Mouse (Mus musculus) right cerebral cortex, postnatal 4 days (tissue): ENCODE data around the gene Pin1rt1.

ENCODE experiments used
- DNase-seq: peaks from one replicate; pipeline ENCODE4 v3.0.0-alpha.2; 2022

The Pin1rt1 gene

DNA sequence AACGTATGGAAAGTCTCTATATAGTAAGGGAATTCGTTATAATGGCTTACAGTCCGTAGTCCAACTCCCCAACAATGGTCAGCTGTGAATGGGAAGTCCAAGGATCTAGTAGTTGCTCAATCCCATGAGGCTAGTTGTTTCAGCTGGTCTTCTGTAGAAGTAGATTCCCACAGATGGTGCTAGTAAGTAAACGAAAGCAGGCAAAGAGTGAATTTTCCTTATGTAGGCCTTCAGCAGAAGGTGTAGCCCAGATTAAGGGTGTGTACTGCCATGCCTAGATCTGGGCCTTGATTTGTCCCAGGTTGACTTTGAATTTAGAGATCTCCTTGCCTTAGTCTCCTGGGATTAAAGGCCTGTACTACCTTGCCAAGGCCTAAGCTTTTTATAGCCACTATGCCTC, at the start of gene Pin1rt1:
Gene Pin1rt1, minus strand, starts transcription at position 101 of the 400 bp plus-strand sequence.
- DNase-seq, result no peak

DNA sequence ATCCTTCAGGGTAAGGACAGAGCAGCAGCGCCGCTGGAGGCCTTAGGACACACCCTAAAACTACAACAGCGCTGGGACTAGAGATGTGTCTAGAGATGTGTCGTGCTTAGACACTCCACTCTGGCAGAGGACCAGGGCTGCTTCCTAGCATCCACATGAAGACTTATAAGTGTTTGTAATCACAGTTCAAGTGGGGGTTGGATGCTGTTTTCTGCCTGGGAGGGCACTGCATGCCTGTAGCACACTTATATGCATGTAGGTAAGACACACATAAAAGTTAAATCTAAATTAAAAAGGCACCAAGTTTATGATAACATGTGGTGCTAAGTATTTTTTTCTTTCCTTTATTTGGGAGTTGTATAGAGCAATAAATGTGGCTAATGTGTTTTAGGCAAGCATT, 47.8 kb upstream of the Pin1rt1 start:
- no peak for DNase-seq

DNA sequence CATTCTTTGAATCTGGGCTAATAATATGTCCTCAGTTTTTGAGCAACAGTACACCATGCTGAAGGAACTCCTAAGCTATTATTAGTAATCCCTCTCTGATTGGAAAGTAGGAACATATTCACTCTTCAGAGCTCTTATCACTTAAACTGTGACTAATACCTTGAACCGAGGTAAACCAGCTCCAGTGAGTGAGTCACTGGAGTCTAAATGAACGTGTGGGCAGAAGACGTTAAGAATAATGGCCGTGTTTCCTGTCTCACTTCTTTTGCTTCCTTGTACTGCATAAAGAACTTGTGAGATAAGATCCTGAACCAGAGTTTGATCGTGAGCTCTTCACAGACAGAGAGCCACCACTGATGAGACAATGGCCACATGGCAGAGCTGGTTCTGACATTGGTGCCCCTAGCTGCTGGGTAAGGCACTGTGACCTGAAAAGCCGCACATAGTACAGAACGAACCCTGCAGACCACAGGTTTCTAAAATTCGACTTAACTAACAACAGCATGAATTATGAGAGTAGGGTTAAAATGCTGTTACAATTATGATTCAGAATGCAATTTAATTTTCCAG, 47.0 kb upstream of the Pin1rt1 start:
- DNase-seq, result no peak

DNA sequence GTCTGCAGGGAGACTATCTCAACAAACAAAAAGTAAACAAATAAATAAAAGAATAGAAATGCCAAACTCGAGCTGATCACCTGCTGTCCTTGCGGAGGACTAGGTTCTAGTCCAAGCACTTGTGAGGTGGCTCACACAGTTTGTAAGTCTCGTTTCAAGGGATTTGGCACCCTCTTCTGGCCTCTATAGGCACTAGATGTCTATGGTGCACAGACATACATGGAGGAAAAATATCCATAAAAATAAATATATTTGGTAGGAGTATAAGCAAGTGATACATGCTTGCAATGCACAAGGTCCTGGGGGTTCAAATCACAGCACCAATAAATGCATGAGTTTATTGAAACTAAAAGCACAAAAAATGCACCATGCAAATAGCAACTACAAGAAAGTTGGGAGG, 34.4 kb upstream of the Pin1rt1 start:
- DNase-seq, result no peak

DNA sequence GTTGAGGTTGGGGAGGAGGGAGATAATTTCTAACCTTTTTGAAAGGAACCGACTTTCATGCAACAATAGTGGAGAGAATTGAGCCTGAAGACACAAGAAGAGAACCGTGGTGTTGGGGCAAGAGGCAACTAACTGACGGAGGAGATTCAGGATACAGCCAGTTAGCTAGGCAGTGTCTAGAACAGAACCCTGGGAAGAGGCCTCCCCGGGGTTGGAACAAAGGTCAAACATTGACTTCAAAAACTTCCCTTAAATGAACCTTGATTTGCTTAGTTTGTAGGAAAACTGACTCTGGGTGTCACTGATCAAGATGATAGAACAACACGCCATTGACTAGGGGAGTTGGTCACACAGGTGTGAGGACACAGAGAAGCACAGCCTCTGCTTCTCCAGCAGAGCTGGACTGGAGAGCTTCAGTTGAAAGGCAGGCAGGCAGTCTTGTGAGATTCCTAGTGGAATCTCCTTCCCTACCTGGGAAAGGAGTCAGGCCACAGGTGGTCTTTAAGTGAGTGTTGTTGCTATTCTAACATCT, 32.5 kb upstream of the Pin1rt1 start:
- DNase-seq, result no peak

DNA sequence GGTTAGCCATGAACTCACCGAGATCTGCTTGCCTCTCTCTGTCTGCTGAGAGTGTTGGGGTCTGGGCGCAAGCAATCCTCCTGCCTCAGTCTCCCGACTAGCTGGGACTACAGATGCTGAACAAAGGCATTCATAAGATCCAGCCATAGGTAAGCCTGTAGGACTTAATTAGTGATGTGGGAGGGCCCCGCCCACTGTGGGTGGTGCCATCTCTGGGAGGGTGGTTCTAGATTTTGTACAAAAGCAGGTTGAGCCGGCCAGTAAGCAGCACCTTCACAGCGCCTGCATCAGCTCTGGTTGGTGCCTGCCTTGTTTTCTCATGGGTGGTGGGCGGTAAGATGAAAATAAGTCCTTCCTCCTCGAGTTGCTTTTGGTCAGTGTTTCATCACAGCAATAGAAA, 30.1 kb upstream of the Pin1rt1 start:
- DNase-seq, result no peak

DNA sequence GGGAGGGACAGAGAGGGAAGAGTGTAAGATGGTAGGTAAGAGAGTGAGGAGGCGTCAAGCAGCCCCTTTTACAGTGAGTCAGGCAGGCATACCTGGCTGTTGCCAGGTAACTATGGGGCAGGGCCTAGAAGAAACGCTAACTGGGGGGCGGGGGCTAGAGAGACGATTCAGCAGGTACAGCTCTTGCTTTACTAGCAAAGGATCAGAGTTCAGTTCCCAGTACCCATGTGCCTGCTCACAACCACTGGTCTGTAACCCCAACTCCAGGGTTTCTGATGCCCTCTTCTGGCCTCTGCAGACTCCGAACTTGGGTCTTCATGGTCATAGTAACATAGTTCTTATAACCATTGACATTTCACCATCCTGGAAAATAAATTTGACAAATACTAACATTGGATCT, 27.8 kb upstream of the Pin1rt1 start:
- DNase-seq, result no peak

DNA sequence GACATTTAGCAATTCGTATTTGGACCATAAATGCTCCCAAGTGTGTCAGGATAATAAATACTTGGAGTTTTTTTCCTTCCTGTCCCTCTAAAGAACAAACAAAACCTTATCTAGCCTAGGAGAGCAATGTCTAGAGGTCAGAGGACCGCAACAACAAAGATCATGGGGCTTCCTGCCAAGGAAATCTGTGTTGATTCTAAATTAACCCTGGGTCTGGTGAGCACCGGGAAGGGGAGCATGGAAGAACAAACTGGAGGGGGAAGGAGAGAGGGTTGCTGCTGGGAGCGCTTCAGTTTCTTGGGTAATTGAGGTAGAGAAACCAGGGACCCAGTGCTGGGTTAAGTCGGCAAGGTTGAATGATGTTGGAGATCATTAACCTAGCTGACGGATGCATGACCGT, 27.0 kb upstream of the Pin1rt1 start:
- no peak for DNase-seq

DNA sequence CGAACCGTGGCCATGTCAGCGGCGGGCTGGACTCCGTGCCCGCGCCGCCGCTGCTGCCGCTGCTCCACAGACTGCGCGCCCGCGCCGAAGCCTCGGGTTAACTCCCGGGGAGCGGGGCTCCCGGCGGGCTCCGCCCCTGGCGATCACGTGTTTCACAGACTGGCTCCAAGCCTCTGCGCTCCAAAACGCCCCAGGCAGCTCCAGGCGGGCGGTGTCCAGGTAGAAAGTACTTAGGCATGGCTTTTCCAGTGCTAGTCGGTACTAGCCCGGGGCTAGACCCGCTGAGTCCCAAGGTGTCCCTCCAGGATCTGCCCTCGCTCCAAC, 26.5 kb upstream of the Pin1rt1 start, which contains the start of gene Depdc7:
Gene Depdc7, minus strand, starts transcription at position 138 of the 324 bp plus-strand sequence.
- peak; percentile 83 for DNase-seq

DNA sequence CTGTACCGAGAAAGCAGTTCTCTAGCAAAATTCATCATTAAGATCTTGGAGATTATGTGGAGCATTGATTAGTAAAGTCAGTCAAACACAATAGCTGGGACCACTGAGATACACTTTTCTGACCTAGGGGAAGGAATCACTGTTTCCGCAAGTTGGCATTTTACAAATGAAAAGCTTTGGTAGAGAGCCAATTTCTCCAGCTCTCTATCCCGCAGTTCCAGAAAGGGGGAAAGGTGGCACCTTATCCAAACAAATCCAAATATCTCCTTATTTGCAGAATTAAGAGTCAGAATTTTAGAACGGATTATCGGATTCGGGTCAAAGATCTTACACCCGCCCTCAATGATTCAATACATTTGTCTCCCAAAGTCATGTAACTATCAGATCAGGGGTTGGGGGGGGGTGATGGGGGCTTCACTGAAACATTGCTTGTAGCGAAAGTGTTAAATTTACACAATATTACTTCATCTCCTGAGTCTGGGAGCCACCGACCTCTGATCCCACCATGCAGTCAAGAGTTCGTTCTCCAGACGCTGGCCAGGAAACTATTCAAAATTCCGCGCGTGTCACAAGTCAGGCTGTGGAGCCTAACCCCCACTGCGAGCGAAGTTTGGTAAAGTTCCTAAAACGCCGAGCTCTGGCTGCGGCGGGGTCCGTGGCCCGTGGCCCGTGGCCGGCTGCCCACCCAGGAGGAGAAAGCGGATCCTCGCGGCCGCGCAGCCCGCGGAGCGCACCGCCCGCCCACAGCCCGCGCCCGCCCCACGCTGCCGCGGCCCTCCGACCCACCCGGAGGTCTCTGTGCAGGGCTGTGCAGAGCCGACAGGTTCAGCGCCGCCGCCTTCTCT, 25.9 kb upstream of the Pin1rt1 start:
- no peak for DNase-seq

DNA sequence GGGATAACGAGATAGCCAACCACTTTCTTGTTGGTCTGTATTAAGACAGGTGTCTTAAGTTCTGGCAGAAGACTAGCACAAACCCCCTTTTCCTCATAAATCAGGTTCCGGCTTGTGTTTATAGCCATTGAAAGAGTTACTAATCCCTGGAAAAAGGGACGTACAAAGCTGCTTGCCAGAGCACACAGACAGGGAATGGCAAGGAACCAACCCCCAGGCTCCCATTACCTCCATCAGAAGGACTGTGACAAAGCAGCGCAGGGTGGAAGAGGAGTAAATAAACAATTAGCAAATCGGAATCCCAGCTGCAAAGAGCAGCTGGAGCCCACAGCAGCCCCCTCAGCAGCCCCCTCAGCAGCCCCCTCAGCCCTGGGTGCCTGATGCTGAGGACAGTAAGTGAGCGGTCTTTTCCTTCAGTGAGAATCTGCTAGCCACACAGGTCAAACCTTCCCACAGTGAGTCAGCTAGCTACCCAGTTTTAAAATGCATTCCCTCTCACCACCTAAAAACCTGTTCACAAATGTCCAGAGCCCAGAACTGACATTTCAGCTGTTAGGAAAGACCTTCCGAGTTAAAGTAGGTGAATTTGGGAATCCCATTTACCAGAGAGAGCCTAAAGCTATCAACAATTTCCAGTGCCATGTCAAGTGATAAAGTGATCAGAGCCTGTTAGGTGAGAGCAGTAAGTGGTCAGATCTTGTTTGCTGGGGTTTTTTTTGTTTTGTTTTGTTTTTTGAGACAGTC, 25.0 kb upstream of the Pin1rt1 start:
- no peak for DNase-seq

DNA sequence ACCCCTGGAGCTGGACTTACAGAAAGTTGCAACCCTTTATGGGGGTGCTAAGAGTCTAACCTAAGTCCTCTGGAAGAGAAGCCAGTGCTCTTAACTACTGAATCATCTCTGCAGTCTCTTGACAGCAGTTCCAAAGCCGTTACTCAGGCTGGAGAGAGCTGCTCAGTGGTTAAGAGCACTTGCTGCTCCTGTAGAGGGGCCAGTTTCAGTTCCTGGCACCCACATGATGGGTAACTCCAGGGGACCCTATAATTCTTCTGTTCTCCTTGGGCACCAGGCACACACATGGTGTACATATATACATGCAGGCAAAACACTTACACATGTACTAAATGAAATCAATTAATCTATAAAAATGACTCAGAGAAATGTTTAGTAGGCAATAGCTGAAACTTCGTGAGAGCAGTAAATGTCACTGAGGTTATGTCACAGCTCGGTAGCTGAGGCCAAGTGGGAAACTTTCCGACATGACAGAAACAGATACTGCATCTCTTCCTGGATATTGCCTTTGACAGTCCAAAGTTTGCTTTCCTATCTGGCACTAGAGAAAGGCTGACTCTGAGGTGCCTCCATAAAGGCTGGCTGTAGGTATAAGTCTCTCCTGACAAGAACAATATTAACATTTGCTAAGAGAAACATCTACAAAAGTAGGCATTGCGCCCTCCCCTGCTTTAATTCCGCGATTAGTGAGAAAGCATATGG, 24.2 kb upstream of the Pin1rt1 start:
- DNase-seq, result no peak

DNA sequence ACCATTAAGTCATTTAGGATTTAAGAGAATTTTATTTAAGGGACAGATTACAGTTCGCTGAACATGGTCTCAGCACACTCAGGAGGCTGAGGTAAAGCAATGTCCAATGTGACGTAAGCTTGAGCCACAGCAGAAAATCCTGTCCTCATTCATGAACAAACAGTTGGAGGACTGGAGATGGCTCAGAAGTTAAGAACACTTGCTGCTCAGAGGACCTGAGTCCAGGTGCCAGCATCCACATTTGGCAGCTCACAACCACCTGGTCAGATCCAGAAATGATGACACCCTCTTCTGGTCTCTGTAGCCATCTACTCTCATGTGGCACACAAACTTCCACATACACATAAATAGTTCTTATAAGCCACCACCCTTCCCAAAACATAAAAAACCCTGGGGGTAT, 23.5 kb upstream of the Pin1rt1 start:
- no peak for DNase-seq

DNA sequence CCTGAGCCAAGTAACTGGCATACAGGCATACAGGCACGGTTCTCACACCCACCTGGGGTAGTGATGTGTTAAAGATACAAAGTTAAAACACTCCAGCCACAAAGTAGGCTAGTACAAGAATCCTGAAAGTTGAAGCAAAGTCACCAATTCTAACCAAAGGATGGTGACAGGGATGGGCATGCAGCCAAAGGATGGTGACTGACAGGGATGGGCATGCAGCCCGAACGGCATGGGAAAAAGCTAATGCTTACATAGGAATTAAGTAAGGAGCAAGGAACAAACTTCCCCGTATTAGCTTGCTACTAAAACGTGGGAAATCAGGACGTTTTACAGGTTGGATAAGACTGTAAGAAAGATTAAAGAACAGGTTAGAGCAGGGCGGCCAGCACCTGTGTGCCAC, 20.1 kb upstream of the Pin1rt1 start:
- no peak for DNase-seq

DNA sequence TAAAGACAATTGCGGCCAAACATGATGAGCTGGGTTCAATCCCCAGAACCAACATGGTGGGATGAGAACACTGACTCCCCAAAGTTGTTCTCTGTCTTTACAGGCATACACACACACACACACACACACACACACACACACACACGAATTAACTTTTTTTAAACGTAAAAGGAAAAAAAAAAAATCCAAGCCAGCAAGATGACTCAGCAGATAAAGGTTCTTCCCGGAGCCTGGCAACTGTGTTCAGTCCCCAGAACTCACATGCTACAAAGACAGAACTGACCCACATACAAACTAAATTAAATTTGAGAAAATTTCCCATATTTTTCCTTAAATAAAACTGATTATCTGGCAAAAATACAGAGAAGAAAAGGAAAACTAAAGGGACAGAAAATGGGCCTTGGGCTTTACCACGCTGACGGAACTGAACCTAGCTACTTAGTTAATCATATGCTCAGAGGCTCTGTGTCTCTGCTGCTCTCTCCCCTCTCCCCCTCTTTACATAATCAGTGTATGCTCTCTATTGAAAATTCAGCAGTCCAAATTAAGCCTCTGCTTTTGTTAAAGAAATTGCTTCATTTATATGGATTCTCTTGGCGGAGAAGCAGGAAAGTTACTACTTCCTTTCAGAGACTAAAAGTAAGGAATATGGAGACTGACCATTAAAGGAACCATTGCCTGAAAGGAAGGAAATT, 16.5 kb upstream of the Pin1rt1 start:
- no peak for DNase-seq

DNA sequence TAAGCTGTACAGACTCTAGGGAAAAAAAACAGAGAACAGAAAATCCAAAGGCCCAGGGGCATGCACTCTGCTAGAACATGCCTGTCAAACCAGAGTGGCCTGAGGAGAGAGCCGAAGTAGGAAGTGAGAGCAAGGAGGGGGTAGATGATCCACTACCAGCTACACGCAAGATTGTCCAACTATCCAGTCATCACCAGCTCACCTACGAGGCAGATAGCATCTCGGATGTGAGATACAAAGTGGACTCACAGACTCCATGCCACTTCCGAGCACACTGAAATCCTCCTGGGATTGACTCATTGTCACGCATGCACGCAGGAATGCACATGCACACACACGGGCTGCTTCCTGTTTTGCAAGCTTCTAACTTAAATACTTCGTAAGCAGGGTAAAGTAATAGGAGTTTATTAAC, 15.9 kb upstream of the Pin1rt1 start:
- DNase-seq, result no peak

DNA sequence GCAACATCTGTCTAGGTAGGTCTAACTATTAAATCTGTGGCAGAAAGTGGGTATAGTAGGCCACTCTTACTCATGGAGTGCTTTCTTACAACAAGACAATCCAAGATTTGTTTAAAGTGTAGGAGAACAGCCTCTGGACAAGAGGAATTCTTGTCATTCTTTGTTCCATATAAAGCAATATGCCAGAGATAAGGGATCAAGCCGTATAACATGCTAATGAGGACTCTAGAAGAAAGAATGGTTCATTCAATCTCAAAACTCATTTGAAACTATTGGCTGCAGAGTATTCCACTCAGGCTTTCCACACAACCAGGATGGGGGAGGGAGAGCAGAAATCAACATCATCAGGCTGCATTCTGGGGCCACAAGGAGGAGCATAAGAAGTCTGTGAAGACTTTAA, 11.2 kb upstream of the Pin1rt1 start:
- no peak for DNase-seq

DNA sequence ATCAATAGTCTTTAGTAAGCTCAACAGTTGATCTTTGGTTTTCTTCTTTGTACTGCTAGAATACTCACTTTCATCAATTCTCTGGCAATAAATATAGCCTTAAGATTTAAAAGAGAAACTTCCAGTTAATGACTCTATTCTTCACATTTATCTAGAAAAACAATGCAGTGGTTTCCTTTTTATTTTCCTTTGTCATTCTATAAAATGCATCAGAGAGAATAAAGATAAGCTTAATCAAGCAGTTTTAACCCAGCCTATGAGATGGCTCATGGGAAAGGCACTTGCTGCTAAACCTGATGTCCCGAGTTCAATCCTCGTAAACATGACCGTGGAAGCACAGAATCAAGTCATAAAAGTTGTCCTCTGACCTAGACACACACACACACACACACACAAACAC, 5.8 kb upstream of the Pin1rt1 start:
- DNase-seq, result no peak

DNA sequence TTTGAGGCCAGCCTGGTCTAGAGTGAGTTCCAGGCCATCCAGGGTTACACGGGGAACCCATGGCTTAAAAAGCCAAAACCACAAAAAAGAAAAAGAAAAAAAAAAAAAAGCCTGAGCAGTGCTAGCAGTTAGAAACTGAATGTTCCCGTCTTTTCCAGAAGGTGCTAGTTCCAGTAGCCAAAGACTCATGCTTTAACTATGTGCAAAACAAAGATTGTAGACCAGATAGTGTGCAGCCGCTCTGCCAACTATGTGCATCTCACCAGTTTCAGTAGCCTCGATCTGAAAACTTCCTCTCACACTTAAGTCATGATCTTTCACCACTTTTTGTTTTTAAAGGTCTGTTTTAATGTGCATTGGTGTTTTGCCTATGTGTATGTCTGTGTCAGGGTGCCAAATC, 1.6 kb upstream of the Pin1rt1 start:
- no peak for DNase-seq

DNA sequence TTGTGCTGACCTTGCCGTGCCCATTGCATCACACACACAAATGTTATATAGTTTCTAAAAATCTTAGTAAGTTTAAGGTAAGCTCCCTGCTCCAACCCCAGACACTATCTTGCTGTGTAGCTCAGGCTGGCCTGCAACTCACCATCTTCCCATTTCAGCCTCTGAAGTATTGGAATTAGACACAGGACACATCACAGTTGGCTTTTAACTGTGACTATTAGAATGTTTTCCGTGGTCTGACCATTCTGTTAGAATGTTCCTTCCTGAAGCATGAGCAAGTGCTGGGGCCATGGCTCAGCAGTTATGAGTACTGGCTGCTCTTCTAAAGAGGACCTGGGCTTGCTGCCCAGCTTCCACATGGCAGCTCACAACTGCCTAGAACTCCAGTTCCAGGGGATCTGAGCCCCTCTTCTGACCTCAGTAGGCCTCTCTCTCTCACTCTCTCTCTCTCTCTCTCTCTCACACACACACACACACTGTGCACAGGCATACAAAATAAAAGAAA, 1.1 kb upstream of the Pin1rt1 start:
- DNase-seq, result no peak

DNA sequence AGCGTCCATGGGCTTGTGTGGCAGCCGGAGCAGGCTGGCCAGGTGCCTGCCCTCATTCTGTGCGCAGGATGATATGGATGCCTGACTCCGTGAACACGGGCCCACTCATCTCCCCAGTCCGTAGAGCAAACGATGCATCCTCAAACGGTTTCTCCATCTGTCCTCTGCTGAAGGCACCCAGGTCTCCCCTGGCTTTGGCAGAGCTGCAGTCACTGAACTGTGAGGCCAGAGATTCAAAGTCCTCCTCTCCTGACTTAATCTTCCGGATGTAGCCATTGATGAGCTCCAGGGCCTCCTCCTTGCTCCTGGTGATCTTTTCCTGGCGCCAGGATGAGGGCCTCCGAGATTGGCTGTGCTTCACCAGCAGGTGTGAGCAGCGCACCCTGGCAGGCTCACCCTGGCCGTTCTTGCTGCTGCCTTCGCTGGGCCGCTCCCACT, 1.9 kb downstream of the Pin1rt1 start:
- no peak for DNase-seq

DNA sequence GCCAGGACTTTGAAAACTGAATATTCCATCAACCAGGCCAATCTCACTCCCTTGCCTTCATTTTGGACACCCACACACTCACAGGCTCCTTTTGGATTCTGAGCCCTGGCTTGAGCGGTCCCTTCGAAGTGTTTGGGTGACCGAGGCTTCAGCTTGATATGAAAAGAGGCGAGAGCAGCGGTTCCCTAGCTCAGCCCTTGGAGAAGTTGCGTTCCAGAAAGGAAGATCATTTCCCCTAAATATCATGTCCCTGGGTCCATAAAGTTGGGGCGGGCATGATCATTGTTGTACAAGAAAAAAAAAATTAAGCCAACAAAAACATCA, 3.7 kb downstream of the Pin1rt1 start:
- no peak for DNase-seq
